Mouse (Mus musculus): Measurements from ENCODE around the gene Tpx2. TPM values are rescaled to one million over a fixed set of nuclear protein-coding genes. Genes with fewer than 3 reads are reported as not detected.

Tpx2 gene
- polyA plus RNA-seq, 1 experiment: 16.1 TPM

GRCm38 (mm10) chr2:152828532-152828931 is 19.2 kb upstream of the Tpx2 start:
- WGBS: 66% methylated on average over 1 of the region's 1 CpGs
- Histone ChIP-seq H3K36me3 (ENCODE audit: control insufficient read depth, insufficient read depth, low read length) (no peaks in the 10 kb centered on the region; the same call in 1 of the 2 replicates), H3K4me1 (replicated peaks; ENCODE audit: control insufficient read depth, insufficient read depth, low read length) (peaks cover 21% of the 10 kb centered on the region), H3K4me3 (ENCODE audit: control insufficient read depth, insufficient read depth, low read length) (peak overlapping the region; percentile 70), H3K27me3 (ENCODE audit: control insufficient read depth, insufficient read depth, low read length) (no peaks in the 10 kb centered on the region), H3K27ac (ENCODE audit: control insufficient read depth, insufficient read depth, low read length) (peak overlapping the region; percentile 52)
- TF ChIP-seq CTCF (IDR thresholded peaks at IDR 0.05; ENCODE audit: borderline replicate concordance, control insufficient read depth, extremely low read depth, insufficient read depth, low read length, poor library complexity): no peak
- no peak for TF ChIP-seq POLR2A (IDR thresholded peaks at IDR 0.05; ENCODE audit: control insufficient read depth, extremely low read depth, insufficient read depth, low read length, poor library complexity)
- no peak for DNase-seq

- Histone ChIP-seq H3K36me3 (ENCODE audit: control insufficient read depth, insufficient read depth, low read length) (no peaks in the 10 kb centered on the region; the same call in 1 of the 2 replicates), H3K27me3 (ENCODE audit: control insufficient read depth, insufficient read depth, low read length) (no peaks in the 10 kb centered on the region), H3K4me3 (ENCODE audit: control insufficient read depth, insufficient read depth, low read length) (peak overlapping the region; percentile 58), H3K27ac (ENCODE audit: control insufficient read depth, insufficient read depth, low read length) (peak overlapping the region; percentile 30), H3K4me1 (replicated peaks; ENCODE audit: control insufficient read depth, insufficient read depth, low read length) (peaks cover 18% of the 10 kb centered on the region)
- TF ChIP-seq CTCF (IDR thresholded peaks at IDR 0.05; ENCODE audit: borderline replicate concordance, control insufficient read depth, extremely low read depth, insufficient read depth, low read length, poor library complexity) (no peak), POLR2A (IDR thresholded peaks at IDR 0.05; ENCODE audit: control insufficient read depth, extremely low read depth, insufficient read depth, low read length, poor library complexity) (no peak)
- DNase-seq: no peak
- 86% methylated on average over 23 of the region's 23 CpGs for WGBS
These were observed 18.3 kb upstream of the Tpx2 start for GRCm38 (mm10) chr2:152829367-152829881.

- TF ChIP-seq POLR2A (IDR thresholded peaks at IDR 0.05; ENCODE audit: control insufficient read depth, extremely low read depth, insufficient read depth, low read length, poor library complexity) (peak; percentile 40; the same call in 1 of the 2 replicates), CTCF (IDR thresholded peaks at IDR 0.05; ENCODE audit: borderline replicate concordance, control insufficient read depth, extremely low read depth, insufficient read depth, low read length, poor library complexity) (peak; percentile 12; the same call in 1 of the 2 replicates)
- Histone ChIP-seq H3K27me3 (ENCODE audit: control insufficient read depth, insufficient read depth, low read length) (no peaks in the 10 kb centered on the region), H3K27ac (ENCODE audit: control insufficient read depth, insufficient read depth, low read length) (peak overlapping the region; percentile 82), H3K4me1 (replicated peaks; ENCODE audit: control insufficient read depth, insufficient read depth, low read length) (peaks cover 14% of the 10 kb centered on the region), H3K4me3 (ENCODE audit: control insufficient read depth, insufficient read depth, low read length) (peak overlapping the region; percentile 70), H3K36me3 (ENCODE audit: control insufficient read depth, insufficient read depth, low read length) (no peaks in the 10 kb centered on the region; the same call in 1 of the 2 replicates)
- DNase-seq: peak; percentile 89
- WGBS: 2% methylated on average over 31 of the region's 31 CpGs
These were observed 17.5 kb upstream of the Tpx2 start for GRCm38 (mm10) chr2:152830021-152830921.

GRCm38 (mm10) chr2:152831019-152831878 is 16.5 kb upstream of the Tpx2 start, which contains the start of gene Bcl2l1:
Gene Bcl2l1, minus strand, starts transcription at chr2:152831728.
- DNase-seq: peak; percentile 100
- peak within 1 kb of the TSS; percentile 70 for H3K4me3 ChIP-seq (ENCODE audit: control insufficient read depth, insufficient read depth, low read length)
- no peaks in the 10 kb centered on the region for H3K36me3 ChIP-seq (ENCODE audit: control insufficient read depth, insufficient read depth, low read length)
- H3K4me1 ChIP-seq (replicated peaks; ENCODE audit: control insufficient read depth, insufficient read depth, low read length): peaks cover 8% of the 10 kb centered on the region; the same call in 1 of the 2 replicates
- no peaks in the 10 kb centered on the region for H3K27me3 ChIP-seq (ENCODE audit: control insufficient read depth, insufficient read depth, low read length)
- under 1% methylated on average over 73 of the region's 74 CpGs for WGBS
- TF ChIP-seq CTCF (IDR thresholded peaks at IDR 0.05; ENCODE audit: borderline replicate concordance, control insufficient read depth, extremely low read depth, insufficient read depth, low read length, poor library complexity) (peak; percentile 96), POLR2A (IDR thresholded peaks at IDR 0.05; ENCODE audit: control insufficient read depth, extremely low read depth, insufficient read depth, low read length, poor library complexity) (no peak; the same call in 1 of the 2 replicates)
- peak within 1 kb of the TSS; percentile 82 for H3K27ac ChIP-seq (ENCODE audit: control insufficient read depth, insufficient read depth, low read length)

- Histone ChIP-seq H3K27ac (ENCODE audit: control insufficient read depth, insufficient read depth, low read length) (no peak overlapping the region), H3K4me1 (replicated peaks; ENCODE audit: control insufficient read depth, insufficient read depth, low read length) (no peaks in the 10 kb centered on the region), H3K4me3 (ENCODE audit: control insufficient read depth, insufficient read depth, low read length) (no peak overlapping the region), H3K27me3 (ENCODE audit: control insufficient read depth, insufficient read depth, low read length) (no peaks in the 10 kb centered on the region), H3K36me3 (ENCODE audit: control insufficient read depth, insufficient read depth, low read length) (no peaks in the 10 kb centered on the region)
- no peak for DNase-seq
- TF ChIP-seq POLR2A (IDR thresholded peaks at IDR 0.05; ENCODE audit: control insufficient read depth, extremely low read depth, insufficient read depth, low read length, poor library complexity) (no peak), CTCF (IDR thresholded peaks at IDR 0.05; ENCODE audit: borderline replicate concordance, control insufficient read depth, extremely low read depth, insufficient read depth, low read length, poor library complexity) (no peak)
- 92% methylated on average over 2 of the region's 2 CpGs for WGBS
These were observed 8.5 kb upstream of the Tpx2 start for GRCm38 (mm10) chr2:152839256-152839655.

- Histone ChIP-seq H3K4me3 (ENCODE audit: control insufficient read depth, insufficient read depth, low read length) (no peak overlapping the region), H3K27me3 (ENCODE audit: control insufficient read depth, insufficient read depth, low read length) (no peaks in the 10 kb centered on the region), H3K36me3 (ENCODE audit: control insufficient read depth, insufficient read depth, low read length) (no peaks in the 10 kb centered on the region), H3K4me1 (replicated peaks; ENCODE audit: control insufficient read depth, insufficient read depth, low read length) (no peaks in the 10 kb centered on the region), H3K27ac (ENCODE audit: control insufficient read depth, insufficient read depth, low read length) (no peak overlapping the region)
- no peak for TF ChIP-seq POLR2A (IDR thresholded peaks at IDR 0.05; ENCODE audit: control insufficient read depth, extremely low read depth, insufficient read depth, low read length, poor library complexity)
- no peak for TF ChIP-seq CTCF (IDR thresholded peaks at IDR 0.05; ENCODE audit: borderline replicate concordance, control insufficient read depth, extremely low read depth, insufficient read depth, low read length, poor library complexity)
- no peak for DNase-seq
- 88% methylated on average over 3 of the region's 3 CpGs for WGBS
These were observed 5.0 kb upstream of the Tpx2 start for GRCm38 (mm10) chr2:152842741-152843140.

All from thymus, adult 2 months (tissue).